In genomic region chr9:11703150-11703549, GRCm38 (mm10) we compare ENCODE assay signal across 19 mouse cellular contexts.
DNase-seq lines count a peak whose midpoint lies in the region; ATAC-seq and TF ChIP-seq lines count a peak whose summit lies in the region.
"Had no signal": no experiment of that assay in that cellular context is flagged by ENCODE, and none has a peak within 500 bp of the region (broad histone marks: within the 10 kb centered on the region; RNA-seq: fewer than 3 reads in every experiment).

No protein-coding gene starts in this region.

- no peak for ATAC-seq in liver, embryonic 11.5 days (replicated peaks; ENCODE audit: low FRiP score)
- peak; percentile 51; the same call in 1 of the 2 replicates for ATAC-seq in liver, postnatal 0 days
- ATAC-seq: activated CD4-positive, CD25-positive, alpha-beta regulatory T cell, adult 4 months; CD4-positive, CD25-positive, alpha-beta regulatory T cell, adult 4 months; Patski had no signal

- no peak overlapping the region for H3K9ac ChIP-seq in liver, adult 2 months (ENCODE audit: low read depth, low read length)
- no peak overlapping the region for H3K9ac ChIP-seq in liver, embryonic 11.5 days (ENCODE audit: low read depth, low read length)
- H3K9ac ChIP-seq in liver, postnatal 0 days (replicated peaks), result no peak overlapping the region

- no peaks in the 10 kb centered on the region for H3K27me3 ChIP-seq in liver, adult 2 months (ENCODE audit: control insufficient read depth, insufficient read depth, low read length)
- no peaks in the 10 kb centered on the region for H3K27me3 ChIP-seq in liver, embryonic 11.5 days (replicated peaks; ENCODE audit: control insufficient read depth, insufficient read depth, low read length)
- H3K27me3 ChIP-seq in liver, postnatal 0 days (ENCODE audit: insufficient read depth, low read length), result no peaks in the 10 kb centered on the region
- H3K27me3 ChIP-seq: CH12.LX, Patski had no signal

- H3K9me3 ChIP-seq in liver, embryonic 11.5 days (ENCODE audit: control insufficient read depth, low read length), result no peaks in the 10 kb centered on the region
- no peaks in the 10 kb centered on the region for H3K9me3 ChIP-seq in liver, postnatal 0 days (ENCODE audit: low read length)
- H3K9me3 ChIP-seq: G1E had no signal

- H3K36me3 ChIP-seq in liver, adult 2 months (ENCODE audit: control insufficient read depth, insufficient read depth, low read length), result no peaks in the 10 kb centered on the region
- no peaks in the 10 kb centered on the region for H3K36me3 ChIP-seq in liver, embryonic 11.5 days (ENCODE audit: control insufficient read depth, insufficient read depth, low read length)
- no peaks in the 10 kb centered on the region for H3K36me3 ChIP-seq in liver, postnatal 0 days (replicated peaks; ENCODE audit: insufficient read depth, low read length)
- H3K36me3 ChIP-seq: G1E had no signal

- no peak for TF ChIP-seq POLR2A in liver, adult 2 months (IDR thresholded peaks at IDR 0.05; ENCODE audit: extremely low read depth, insufficient read depth, low read length)

- H3K4me3 ChIP-seq in liver, adult 2 months (ENCODE audit: insufficient read depth, low read depth, low read length), result no peak overlapping the region
- H3K4me3 ChIP-seq in liver, embryonic 11.5 days (ENCODE audit: low read depth, low read length), result no peak overlapping the region
- no peak overlapping the region for H3K4me3 ChIP-seq in liver, postnatal 0 days (ENCODE audit: low read depth, low read length)

- TF ChIP-seq EP300 in liver, postnatal 0 days (IDR thresholded peaks at IDR 0.05; ENCODE audit: low read depth), result no peak

- DNase-seq in liver, adult 2 months (ENCODE audit: extremely low read depth, low read depth, low spot score), result peak; percentile 94
- DNase-seq in liver, embryonic 11.5 days (ENCODE audit: low spot score), result no peak
- DNase-seq in liver, postnatal 0 days, result no peak
- DNase-seq in liver, result no peak
- DNase-seq: adrenal gland, adult 2 months; adrenal gland, adult 8-10 months; adrenal gland, postnatal 10 days; adrenal gland, postnatal 14 days; adrenal gland, postnatal 25 days; adrenal gland, postnatal 36 days; B cell, adult 2 months; cerebellum, adult 11 months; cerebellum, adult 11-12 months; cerebellum, adult 18-20 months had no signal

- H3K4me1 ChIP-seq in liver, adult 2 months (ENCODE audit: control insufficient read depth, insufficient read depth, low read length), result no peaks in the 10 kb centered on the region; the same call in 1 of the 2 replicates
- H3K4me1 ChIP-seq in liver, embryonic 11.5 days (replicated peaks; ENCODE audit: control insufficient read depth, insufficient read depth, low read length), result no peaks in the 10 kb centered on the region
- H3K4me1 ChIP-seq in liver, postnatal 0 days (ENCODE audit: insufficient read depth), result no peaks in the 10 kb centered on the region

- TF ChIP-seq CTCF in liver, adult 2 months (IDR thresholded peaks at IDR 0.05; ENCODE audit: low read depth, low read length), result no peak
- no peak for TF ChIP-seq CTCF in liver, postnatal 0 days (IDR thresholded peaks at IDR 0.05; ENCODE audit: low read depth)

- H3K79me2 ChIP-seq in liver, adult 2 months (ENCODE audit: control insufficient read depth, insufficient read depth, low read length), result no peaks in the 10 kb centered on the region

- WGBS in liver, adult 2 months, result 31% methylated on average over 3 of the region's 3 CpGs
- 89% methylated on average over 3 of the region's 3 CpGs for whole genome bisulfite sequencing in liver, embryonic 11.5 days
- WGBS in liver, postnatal 0 days (ENCODE audit: insufficient replicate concordance), result 80% methylated on average over 3 of the region's 3 CpGs

- H3K4me2 ChIP-seq in liver, embryonic 11.5 days, result no peak overlapping the region
- H3K4me2 ChIP-seq in liver, postnatal 0 days (ENCODE audit: low read depth, low read length), result no peak overlapping the region

- H3K27ac ChIP-seq in liver, adult 2 months (replicated peaks; ENCODE audit: insufficient read depth, low read depth, low read length), result no peak overlapping the region; the same call in 1 of the 2 replicates
- H3K27ac ChIP-seq in liver, embryonic 11.5 days (ENCODE audit: low read depth, low read length), result no peak overlapping the region
- no peak overlapping the region for H3K27ac ChIP-seq in liver, postnatal 0 days (ENCODE audit: low read depth)
